Comparison of ENCODE assay signal across 12 mouse cellular contexts in genomic region chr13:105048662-105049061, GRCm38 (mm10). TPM values are rescaled to one million over a fixed set of nuclear protein-coding genes. Genes with fewer than 3 reads are reported as not detected.
DNase-seq lines count a peak whose midpoint lies in the region; ATAC-seq and TF ChIP-seq lines count a peak whose summit lies in the region.
"Had no signal": no experiment of that assay in that cellular context is flagged by ENCODE, and none has a peak within 500 bp of the region (broad histone marks: within the 10 kb centered on the region; RNA-seq: fewer than 3 reads in every experiment).

No protein-coding gene starts in this region.

- H3K4me2 ChIP-seq in heart, embryonic 14.5 days (ENCODE audit: low read length): no peak overlapping the region
- no peak overlapping the region for H3K4me2 ChIP-seq in liver, postnatal 0 days (ENCODE audit: low read depth, low read length)
- H3K4me2 ChIP-seq in forebrain, embryonic 14.5 days (ENCODE audit: low read length): no peak overlapping the region
- H3K4me2 ChIP-seq: kidney, embryonic 15.5 days; limb, embryonic 13.5 days had no signal

- peak; percentile 67; the same call in 1 of the 2 replicates for ATAC-seq in heart, embryonic 14.5 days (ENCODE audit: insufficient number of reproducible peaks, insufficient read depth, low FRiP score, low read depth)
- ATAC-seq in liver, postnatal 0 days: peak; percentile 74
- ATAC-seq in forebrain, embryonic 14.5 days: no peak

- H3K9ac ChIP-seq in heart, embryonic 14.5 days (ENCODE audit: low read length): no peak overlapping the region
- H3K9ac ChIP-seq in liver, postnatal 0 days (replicated peaks): no peak overlapping the region
- H3K9ac ChIP-seq in forebrain, embryonic 14.5 days (ENCODE audit: low read length): no peak overlapping the region
- H3K9ac ChIP-seq: kidney, embryonic 15.5 days; limb, embryonic 13.5 days had no signal

- H3K27me3 ChIP-seq in heart, embryonic 14.5 days (ENCODE audit: control insufficient read depth, insufficient read depth, low read length): no peaks in the 10 kb centered on the region
- H3K27me3 ChIP-seq in liver, postnatal 0 days (ENCODE audit: insufficient read depth, low read length): peaks cover 16% of the 10 kb centered on the region
- H3K27me3 ChIP-seq in forebrain, embryonic 14.5 days (replicated peaks; ENCODE audit: control insufficient read depth, insufficient read depth, low read length): no peaks in the 10 kb centered on the region

- H3K4me1 ChIP-seq in heart, embryonic 14.5 days (ENCODE audit: control insufficient read depth in 2 of 2, insufficient read depth in 2 of 2, low read length in 2 of 2): peaks cover 2 to 7% of the 10 kb centered on the region in 2 experiments; a peak in 2 of 4 replicates
- H3K4me1 ChIP-seq in liver, postnatal 0 days (ENCODE audit: insufficient read depth): peaks cover 2% of the 10 kb centered on the region; the same call in 1 of the 2 replicates
- peaks cover 9% of the 10 kb centered on the region for H3K4me1 ChIP-seq in forebrain, embryonic 14.5 days (ENCODE audit: control insufficient read depth, insufficient read depth, low read length)
- H3K4me1 ChIP-seq: limb, embryonic 13.5 days had no signal

- 0 out of 4 replicates have a peak overlapping the region, but pooled peaks of 1 of the 2 experiments have one; percentile 29 for H3K27ac ChIP-seq in heart, embryonic 14.5 days (replicated peaks in 1 of 2; ENCODE audit: control insufficient read depth in 1 of 2, insufficient read depth in 1 of 2, low read depth in 2 of 2, low read length in 2 of 2)
- no peak overlapping the region for H3K27ac ChIP-seq in liver, postnatal 0 days (ENCODE audit: low read depth)
- H3K27ac ChIP-seq in forebrain, embryonic 14.5 days (ENCODE audit: low read depth, low read length): no peak overlapping the region
- H3K27ac ChIP-seq: kidney, embryonic 15.5 days; limb, embryonic 13.5 days had no signal

- no peaks in the 10 kb centered on the region for H3K9me3 ChIP-seq in heart, embryonic 14.5 days (ENCODE audit: control insufficient read depth, low read length)
- H3K9me3 ChIP-seq in liver, postnatal 0 days (ENCODE audit: low read length): no peaks in the 10 kb centered on the region
- H3K9me3 ChIP-seq in forebrain, embryonic 14.5 days (replicated peaks; ENCODE audit: control insufficient read depth, low read length): no peaks in the 10 kb centered on the region
- H3K9me3 ChIP-seq: kidney, embryonic 15.5 days; limb, embryonic 13.5 days had no signal

- 42% methylated on average over 8 of the region's 8 CpGs for WGBS in heart, embryonic 14.5 days
- WGBS in liver, postnatal 0 days (ENCODE audit: insufficient replicate concordance): 23% methylated on average over 8 of the region's 8 CpGs
- WGBS in forebrain, embryonic 14.5 days: 77% methylated on average over 8 of the region's 8 CpGs

- H3K4me3 ChIP-seq in heart, embryonic 14.5 days (ENCODE audit: control insufficient read depth in 1 of 2, insufficient read depth in 1 of 2, low read depth in 1 of 2, low read length in 2 of 2): no peak overlapping the region
- no peak overlapping the region for H3K4me3 ChIP-seq in liver, postnatal 0 days (ENCODE audit: low read depth, low read length)
- no peak overlapping the region for H3K4me3 ChIP-seq in forebrain, embryonic 14.5 days (ENCODE audit: low read depth, low read length)
- H3K4me3 ChIP-seq: kidney, embryonic 15.5 days; limb, embryonic 13.5 days had no signal

- TF ChIP-seq CTCF in liver, postnatal 0 days (IDR thresholded peaks at IDR 0.05; ENCODE audit: low read depth): peak; percentile 52

- TF ChIP-seq EP300 in liver, postnatal 0 days (IDR thresholded peaks at IDR 0.05; ENCODE audit: low read depth): peak; percentile 75

- peak; percentile 15 for DNase-seq in kidney, postnatal 10 days
- no peak for DNase-seq in kidney, adult 9 months
- peak; percentile 8 for DNase-seq in c-Kit-positive CD71-positive TER-119-positive erythroid progenitor cells, embryonic 14.5 days (ENCODE audit: low spot score)
- peak; percentile 27 for DNase-seq in liver, postnatal 0 days
- no peak for DNase-seq in forebrain, embryonic 14.5 days (ENCODE audit: low spot score)
- DNase-seq in testis, postnatal 10 days (ENCODE audit: low spot score): no peak
- no peak for DNase-seq in ovary, postnatal 36 days (ENCODE audit: low spot score)
- DNase-seq: adrenal gland, adult 8-10 months had no signal

- no peaks in the 10 kb centered on the region for H3K36me3 ChIP-seq in heart, embryonic 14.5 days (ENCODE audit: control insufficient read depth, insufficient read depth, low read length)
- no peaks in the 10 kb centered on the region for H3K36me3 ChIP-seq in liver, postnatal 0 days (replicated peaks; ENCODE audit: insufficient read depth, low read length)
- H3K36me3 ChIP-seq in forebrain, embryonic 14.5 days (ENCODE audit: control insufficient read depth, insufficient read depth, low read length): no peaks in the 10 kb centered on the region
- H3K36me3 ChIP-seq: kidney, embryonic 15.5 days; limb, embryonic 13.5 days had no signal

RNA-seq across cellular contexts. Expression of gene Rgs7bp, which starts 6.1 kb away (rescaled TPM):
- 3.7 and 3.8 TPM in 2 replicates for polyA plus RNA-seq in heart, embryonic 14.5 days (2014; fragmentation: Nextera tagmentation; extraction: Ambion mirVana)
- polyA plus RNA-seq in liver, postnatal 0 days (2015; fragmentation: Nextera tagmentation; extraction: Ambion mirVana): 0.45 and 0.58 TPM in 2 replicates
- 2.0 and 3.7 TPM in 2 replicates for polyA plus RNA-seq in forebrain, embryonic 14.5 days (2014; fragmentation: Nextera tagmentation; extraction: Ambion mirVana)

RNA-seq across cellular contexts. Expression of gene 4933425L06Rik, which starts 33.3 kb away (rescaled TPM):
- polyA plus RNA-seq in heart, embryonic 14.5 days (2014; fragmentation: Nextera tagmentation; extraction: Ambion mirVana): not detected in 2 replicates
- not detected in 2 replicates for polyA plus RNA-seq in liver, postnatal 0 days (2015; fragmentation: Nextera tagmentation; extraction: Ambion mirVana)
- polyA plus RNA-seq in forebrain, embryonic 14.5 days (2014; fragmentation: Nextera tagmentation; extraction: Ambion mirVana): not detected in 2 replicates
- polyA plus RNA-seq: embryonic facial prominence, embryonic 14.5 days; kidney, embryonic 15.5 days; limb, embryonic 13.5 days had no signal

Comparison
In these comparisons a context has a peak if more than half of its experiments do, and no peak if none do; other contexts are left out.
1. DNase-seq: peak in kidney, postnatal 10 days (single experiment), c-Kit-positive CD71-positive TER-119-positive erythroid progenitor cells, embryonic 14.5 days (single experiment) and liver, postnatal 0 days (single experiment); none in kidney, adult 9 months (single experiment), forebrain, embryonic 14.5 days (single experiment), testis, postnatal 10 days (single experiment) and ovary, postnatal 36 days (single experiment).